Mouse (Mus musculus) frontal cortex, postnatal 25 days (tissue): ENCODE results near the gene Utp11.
"Not testable (repeated sequence)": the region's sequence is repeated elsewhere in the genome, so short reads cannot be mapped to it uniquely, and the experiment has no call there.

Source experiments
- DNase-seq, 2 experiments: peaks; one replicate each; pipeline ENCODE4 v3.0.0; 2022; ENCODE audit warnings: low spot score in 2 of 2

The Utp11 gene

DNA sequence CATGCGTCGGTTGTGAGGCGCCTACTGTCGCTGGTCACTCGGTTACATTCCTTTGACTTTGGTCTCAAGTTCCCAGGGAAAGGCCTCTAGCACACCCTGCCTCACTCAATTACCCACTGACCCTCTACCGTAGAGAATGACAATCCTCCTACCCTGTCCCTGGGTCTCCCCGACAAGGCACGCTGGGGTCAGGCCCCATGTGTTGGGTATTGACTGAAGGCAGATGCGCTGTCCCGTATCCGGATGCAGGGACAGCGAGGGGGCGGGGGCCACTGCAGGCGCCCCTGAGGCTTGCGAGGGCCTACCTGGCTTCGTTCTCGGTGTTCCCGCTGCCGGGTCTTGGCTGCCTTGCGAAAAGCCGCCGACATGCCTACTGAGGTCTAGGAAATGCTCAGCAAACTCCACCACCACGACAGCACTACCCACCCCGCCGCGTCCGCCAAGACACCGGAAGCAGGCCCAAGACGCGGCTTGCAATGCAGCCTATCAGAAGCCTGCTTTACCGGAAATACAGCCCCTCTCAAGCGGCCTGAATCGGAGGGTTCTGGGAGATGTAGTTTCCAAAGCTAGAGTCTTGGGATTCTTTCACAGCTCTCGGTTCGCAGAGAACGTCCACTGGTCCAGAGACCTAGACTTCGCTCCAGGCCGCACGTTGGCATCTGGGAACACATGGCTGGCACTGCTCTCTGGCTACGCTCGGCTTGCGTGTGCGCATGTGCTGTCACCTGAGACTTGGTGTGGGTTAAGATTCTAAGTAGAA, at the start of gene Utp11:
Utp11 (minus strand) TSS at position 466 of the 760 bp plus-strand sequence.
- peak; percentile 64 to 78 for DNase-seq

DNA sequence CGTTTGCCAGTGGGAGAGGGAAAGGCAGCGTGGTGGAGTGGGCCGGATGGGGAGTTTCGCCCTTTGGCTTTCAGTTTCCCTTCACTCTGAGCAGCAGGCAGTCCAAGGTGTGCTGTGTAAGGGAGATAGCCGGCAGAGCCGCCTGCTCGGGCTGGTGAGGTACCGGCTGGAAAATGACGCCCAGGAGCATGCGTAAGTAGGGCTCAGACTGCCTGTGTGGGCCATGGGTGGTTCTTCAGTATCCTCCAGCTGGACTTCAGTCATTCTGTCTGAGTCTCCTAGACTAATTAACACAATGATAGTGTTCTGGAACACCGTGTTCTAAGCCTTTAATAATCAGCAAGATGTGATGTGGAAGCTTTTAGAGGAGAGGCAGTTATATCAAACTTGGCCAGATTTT, 49.4 kb upstream of the Utp11 start:
- DNase-seq = no peak

DNA sequence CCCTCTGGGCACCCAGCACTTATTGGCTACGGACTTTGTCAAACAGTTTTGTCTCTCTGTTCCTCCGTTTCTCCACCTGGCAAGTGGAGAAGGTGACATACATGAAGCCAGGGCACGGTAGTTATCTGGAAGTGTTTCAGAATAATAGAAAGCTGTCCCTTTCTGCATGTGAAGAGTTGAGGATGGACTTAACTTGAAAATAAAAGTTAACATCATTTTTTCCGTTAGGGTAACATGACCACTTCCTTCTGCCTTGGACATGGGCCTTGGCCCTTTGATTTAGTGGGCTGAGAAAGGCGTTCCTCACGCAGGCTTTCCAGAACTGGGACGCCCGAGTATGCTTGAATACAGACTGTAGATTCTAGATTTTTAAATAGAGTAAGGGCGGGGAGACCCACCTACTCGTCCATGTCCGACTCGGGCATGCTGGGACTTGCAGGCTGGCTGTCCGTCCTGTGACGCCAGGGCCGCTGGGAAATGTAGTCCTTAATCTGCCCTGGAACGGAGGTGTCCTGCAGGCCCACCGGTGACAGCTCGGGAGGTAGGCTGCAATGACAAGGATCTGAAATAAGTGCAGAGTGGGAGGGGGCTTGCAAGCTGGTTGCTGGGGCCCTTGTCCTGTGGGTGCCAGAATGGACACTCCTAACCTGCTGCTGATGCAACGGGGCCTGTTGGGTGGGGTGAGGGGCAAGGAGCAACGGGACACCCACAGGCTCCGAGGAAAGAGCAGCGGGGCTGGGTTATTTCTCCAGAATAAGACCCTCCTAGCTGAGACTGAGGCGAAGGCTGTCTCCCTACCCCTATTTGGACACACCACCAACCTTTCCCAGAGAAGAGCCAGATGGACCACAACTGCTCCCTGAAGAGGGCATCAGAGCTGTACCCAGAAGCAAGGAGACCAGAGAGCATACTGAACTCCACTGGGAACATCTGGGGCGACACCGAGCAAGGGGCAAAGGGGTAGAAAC, 48.3 kb upstream of the Utp11 start, which contains the start of gene Inpp5b:
Inpp5b (plus strand) TSS at position 475 of the 968 bp plus-strand sequence.
- DNase-seq = peak; percentile 76 to 81

DNA sequence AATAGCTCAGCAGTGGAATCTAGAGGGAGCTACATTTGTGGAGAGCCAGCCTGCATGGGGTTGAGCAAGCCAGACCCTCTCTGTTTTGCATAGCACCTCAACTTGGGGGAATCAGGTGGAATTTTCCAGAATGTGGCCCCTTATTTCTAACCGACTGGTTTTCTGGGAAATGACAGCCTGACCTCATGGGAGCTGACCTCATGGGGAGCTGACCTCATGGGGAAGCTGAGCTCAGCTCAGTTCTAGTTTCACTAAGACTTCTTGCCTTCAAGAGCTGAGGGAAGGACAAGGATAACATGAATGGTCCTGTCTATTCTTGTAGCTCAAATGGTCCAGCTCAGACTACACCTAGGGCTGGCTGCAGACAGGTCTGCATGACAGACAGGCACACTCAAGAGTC, 45.4 kb upstream of the Utp11 start:
- DNase-seq = no peak

DNA sequence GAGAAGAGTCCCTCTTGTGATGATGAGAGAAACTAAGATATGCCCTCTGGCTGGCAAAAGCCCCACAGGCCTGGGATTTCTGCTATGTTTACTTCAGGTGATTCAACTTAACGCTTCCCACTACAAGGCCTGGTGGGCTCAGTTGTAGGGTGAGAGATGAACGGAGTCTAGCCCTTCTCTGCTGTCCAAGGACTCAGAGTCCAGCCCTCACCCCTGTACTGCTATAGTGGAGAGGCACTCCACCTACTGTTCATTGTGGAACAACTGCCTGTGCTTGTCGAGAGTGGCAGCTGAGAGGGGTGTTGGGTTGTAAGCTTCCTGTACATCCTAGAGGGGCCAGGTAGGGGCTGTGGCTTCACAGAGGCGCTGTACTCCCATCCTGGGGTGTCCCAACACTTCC, 44.6 kb upstream of the Utp11 start:
- no peak for DNase-seq

DNA sequence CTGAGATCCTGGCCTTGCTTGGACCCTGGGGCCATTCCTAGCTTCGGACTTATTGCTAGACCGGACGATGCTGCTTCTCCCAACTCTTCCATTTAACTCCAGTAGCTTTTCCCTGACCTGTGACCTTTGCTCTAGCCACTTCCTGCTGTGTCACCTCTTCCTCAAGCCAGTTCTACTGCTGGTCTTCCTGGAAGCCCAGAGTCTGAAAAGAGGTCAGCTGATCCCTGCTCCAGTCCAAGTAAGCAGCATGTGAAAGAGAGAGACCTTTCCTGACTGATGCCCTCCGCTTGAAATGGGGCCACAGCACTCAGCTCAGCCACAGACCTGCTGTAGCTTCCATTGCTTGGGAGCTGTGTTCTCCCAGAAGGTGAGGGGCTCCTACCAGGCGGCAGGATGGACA, 44.1 kb upstream of the Utp11 start:
- DNase-seq = no peak

DNA sequence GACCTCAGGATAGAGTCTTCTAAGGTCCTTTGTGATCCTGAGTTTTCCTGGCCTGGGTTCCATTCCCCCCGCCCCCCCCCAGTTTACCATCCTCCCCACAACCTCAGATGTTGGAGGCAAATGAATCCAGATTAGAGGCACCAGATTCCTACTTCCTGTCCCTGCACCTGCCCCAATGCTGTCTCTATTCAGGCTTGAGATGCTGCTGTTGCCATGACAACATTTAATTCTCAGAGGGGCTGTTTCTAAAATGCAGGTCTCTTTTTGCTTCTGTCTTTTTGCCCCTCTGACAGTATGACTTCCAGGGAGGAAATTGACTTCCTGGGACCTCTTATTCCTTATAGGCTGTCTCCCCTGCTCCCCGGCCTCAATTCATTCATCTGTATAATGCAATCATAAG, 43.6 kb upstream of the Utp11 start:
- no peak for DNase-seq

DNA sequence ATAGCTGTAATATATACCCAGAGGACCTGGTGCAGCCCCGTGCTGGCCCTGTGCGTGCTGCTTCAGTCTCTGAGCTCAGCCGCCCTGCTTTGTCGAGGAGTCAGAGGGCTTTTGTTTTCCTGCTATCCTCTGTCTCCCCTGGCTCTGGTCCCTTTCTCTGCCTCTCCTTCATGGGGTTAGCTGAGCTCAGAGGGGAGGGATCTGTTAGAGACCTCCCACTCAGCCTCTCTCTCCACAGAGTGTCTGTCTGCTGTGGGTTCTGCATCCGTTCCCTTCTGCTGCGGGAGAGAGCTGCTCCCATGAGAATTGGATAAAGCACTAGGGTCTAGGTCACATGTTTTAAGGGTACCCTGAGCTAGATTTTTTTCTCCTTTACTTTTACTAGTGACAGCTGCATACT, 32.7 kb upstream of the Utp11 start:
- DNase-seq = no peak

DNA sequence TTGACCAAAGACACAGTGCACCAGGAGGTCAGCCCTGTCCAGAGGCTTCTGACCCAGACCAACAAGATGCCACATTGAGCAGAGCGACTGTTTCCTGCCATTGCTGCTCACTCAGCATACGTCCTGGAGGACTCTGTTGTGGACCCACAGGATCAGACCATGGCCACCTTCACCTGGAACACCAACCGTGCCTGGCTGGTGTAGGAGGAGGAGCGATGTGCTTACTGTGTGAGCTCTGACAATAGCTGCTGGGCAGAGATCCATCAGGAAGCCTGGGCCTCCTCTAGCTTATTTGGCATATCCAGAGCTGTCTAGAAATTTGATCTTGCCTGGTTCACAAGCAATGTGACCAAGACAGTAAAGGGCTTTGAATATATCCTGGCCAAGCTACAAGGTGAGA, 25.7 kb upstream of the Utp11 start:
- DNase-seq = no peak

DNA sequence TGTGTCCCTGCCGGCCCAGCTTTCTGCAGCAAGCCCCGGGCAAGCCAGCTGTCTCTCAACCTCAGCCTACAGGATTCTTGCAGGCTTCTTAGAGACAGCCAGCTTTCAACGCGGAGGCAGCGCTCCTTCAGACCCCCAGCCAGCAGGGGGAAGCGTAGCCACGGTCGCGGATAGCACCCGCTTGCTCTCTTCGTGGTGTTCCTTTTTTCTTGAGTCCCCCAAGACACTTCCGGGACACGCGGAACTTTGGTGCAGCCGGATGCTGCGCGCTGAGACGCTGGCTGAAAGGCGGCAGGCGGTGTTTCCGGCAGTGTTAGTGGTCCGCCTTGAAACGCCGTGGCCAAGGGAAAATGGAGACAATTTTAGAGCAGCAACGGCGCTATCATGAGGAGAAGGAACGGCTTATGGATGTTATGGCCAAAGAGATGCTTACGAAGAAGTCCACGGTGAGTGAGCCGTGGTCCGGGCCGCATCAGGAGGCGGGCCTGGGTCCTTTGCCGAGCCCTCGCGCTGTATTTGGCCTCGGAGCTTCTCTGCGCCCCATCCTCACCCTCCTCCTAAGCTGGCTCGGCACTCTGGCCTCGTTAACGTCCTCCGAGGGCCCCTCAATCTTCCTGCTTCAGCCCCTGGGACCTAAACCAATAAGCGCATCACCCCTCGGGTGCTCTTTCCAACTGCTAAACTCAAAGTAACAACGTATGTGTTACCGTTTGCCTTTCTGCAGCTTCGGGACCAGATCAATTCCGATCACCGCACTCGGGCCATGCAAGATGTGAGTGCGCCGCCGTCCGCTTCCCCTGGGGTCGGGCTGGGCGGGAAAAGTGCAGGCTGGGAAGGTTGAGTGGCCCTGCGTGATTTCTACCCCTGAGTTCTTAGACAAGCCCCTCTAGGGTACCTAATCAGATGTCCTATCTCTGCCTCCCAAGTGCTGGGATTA, 21.4 kb upstream of the Utp11 start, which contains the start of gene Sf3a3:
Sf3a3 (plus strand) TSS at position 232 of the 937 bp plus-strand sequence.
- peak; percentile 91 to 93 for DNase-seq

DNA sequence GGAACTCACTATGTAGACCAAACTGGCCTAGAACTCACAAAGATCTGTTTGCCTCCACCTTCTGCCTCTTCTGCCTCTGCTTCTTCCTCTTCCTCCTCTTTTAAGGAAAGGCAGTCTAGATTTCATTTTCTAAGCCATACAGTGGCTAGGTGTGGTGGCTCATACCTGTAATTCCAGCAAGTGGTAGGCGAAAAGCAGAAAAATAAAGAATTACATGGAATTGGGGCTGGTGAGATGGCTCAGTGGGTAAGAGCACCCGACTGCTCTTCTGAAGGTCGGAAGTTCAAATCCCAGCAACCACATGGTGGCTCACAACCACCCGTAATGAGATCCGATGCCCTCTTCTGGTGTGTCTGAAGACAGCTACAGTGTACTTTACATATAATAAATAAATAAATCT, 20.4 kb upstream of the Utp11 start:
- DNase-seq = not testable (repeated sequence)

DNA sequence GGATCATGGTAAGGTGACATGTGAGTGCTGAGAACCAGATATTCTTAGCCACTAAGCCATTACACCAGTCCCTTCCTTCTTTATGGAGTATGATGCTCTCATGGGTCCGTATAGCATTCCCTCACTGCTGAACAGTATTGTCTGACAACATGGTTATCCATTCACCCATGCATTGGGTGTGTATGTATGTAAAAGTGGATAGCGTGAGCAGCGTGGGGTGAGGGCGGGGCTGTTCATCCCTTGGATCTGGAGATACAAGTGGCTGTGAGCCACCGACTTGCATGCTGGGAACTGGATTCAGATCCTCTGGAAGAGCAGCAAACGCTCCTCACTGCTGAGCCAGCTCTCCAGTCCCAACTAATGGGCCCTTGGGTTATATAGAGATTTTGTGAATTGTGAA, 19.2 kb upstream of the Utp11 start:
- DNase-seq = no peak

DNA sequence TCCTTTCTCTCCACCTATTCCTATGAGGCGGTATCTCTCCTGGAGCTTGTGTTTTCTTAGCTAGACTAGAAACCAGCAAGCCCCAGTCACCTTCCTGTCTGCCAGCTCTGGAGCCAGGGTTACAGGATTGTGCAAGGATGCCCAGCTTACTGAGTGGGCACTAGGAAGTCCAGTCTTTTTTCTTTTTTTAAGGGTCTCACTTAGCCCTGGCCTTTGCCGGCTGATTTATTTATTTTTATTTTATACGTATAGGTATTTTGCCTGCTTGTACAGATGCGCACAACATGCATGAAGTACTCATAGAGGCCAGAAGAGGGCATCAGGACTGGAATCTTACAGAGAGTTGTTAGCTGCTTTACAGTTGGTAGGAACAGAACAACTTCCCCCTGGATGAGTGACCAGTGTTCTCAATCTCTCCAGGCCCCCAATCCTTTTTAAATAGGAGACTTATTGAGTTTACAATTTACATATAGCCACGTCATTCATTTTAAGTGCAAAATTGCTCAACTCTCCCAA, 17.4 kb upstream of the Utp11 start:
- DNase-seq = no peak

DNA sequence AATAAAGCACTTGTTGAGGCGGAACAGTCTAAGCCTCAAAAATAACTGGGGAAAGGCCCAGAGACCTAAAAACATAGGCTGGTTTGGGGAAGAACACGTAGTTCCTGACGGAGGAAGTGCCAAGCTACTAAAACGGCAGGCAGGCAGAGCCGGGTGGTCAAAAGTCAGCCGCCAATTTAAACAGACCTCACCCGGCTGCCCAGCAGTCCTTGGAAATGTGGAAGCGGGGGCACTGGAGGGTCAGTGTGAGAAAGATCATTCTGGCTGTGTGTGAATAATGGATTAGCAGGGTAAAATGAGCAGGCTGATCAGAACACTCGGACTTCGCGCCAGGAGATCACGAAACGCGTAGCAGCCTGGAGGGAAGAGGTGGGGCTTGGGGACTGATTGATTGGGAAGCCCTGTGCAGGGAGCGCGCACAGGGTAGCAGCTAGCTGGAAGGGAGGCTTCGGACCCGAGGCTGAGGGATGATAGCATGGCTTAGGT, 16.6 kb upstream of the Utp11 start:
- DNase-seq = no peak

DNA sequence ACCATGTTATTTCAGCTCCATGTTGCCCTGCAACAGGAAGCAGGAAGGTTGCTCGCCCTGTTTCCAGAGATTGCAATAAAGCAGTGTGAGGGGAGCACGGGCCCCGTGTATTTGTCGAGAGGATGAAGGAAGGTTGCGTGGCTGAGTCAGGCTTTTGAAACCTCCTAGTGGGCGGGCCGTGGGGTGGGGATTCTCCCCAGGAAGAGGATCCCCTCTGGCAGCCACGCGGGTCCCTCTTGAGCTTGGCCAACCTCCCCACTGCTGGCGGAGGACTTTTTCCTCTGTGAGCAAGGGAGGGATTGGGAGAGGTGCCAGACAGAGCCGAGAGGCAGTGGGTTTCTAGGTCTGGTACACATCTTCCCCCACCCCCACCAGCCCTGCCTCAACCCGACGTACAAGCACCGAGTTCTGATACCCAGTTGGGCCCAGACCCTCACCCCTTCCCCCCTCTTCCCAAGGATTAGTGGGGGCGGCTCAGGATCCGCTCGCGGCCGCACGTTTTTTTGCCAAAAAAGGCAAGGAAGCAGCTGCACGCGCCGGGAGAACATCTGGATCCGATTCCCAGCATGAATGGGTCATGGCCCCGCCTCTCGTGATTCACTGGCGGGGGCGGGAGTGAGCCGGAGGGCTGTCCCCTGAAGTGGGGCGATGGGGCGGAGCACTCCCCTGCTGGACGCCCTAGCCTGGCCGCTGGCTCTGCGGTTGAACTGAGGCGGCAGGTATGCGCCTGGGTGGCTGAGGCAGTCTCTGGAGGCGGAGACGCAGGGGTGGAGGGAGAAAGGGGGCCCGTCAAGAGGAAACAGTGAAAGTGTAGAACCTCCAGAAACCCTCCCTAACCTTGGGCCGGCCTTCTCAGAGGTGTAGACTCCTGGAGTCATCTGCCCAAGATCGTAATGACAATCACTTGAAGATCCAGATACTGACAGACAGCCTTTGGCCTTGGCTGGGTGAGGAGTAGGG, 15.4 kb upstream of the Utp11 start:
- DNase-seq = peak; percentile 43 to 59

DNA sequence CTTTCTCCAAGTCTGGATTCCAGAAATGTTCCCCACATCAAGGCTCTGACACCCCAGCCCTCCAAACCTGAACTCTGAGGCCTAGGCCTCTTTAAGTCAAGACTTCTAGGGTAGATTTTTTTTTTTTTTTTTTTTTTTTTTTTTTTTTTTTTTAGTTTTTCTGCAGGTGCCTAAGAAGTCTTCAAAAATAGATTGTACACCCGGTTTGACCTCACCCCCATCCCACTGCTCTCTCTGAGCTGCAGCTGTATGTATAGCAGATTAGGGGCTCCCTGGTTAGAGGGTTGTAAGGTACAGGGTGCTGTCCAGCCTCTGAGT, 14.8 kb upstream of the Utp11 start:
- DNase-seq = not testable (repeated sequence)

DNA sequence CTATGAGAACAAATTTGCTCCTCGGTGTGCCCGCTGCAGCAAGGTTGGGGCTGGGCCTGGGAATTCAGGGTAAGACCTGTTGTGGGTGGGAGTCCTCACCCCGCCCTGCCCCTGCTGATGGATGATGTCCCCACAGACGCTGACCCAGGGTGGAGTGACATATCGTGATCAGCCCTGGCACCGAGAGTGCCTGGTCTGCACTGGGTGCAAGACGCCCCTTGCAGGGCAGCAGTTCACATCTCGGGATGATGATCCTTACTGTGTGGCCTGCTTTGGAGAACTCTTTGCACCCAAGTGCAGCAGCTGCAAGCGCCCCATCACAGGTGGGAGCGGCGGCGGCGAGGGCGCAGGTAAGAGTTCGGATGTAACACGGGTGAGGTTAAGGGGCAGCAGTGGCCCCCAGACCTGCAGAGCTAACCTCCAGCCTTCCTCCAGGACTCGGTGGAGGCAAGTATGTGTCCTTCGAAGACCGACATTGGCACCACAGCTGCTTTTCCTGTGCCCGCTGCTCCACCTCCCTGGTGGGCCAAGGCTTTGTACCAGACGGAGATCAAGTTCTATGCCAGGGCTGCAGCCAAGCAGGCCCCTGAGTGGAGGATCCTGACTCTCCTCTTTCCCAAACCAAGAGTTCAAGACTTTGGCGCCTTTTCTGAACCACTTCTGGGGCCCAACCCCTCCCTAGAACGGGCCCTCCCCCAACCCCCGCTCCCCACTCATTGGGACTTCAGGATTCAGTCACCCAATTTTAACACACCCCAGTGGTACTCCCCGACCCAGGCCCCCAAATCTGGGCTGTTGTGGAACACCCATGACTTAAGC, 14.2 kb upstream of the Utp11 start:
- not testable (repeated sequence) for DNase-seq

DNA sequence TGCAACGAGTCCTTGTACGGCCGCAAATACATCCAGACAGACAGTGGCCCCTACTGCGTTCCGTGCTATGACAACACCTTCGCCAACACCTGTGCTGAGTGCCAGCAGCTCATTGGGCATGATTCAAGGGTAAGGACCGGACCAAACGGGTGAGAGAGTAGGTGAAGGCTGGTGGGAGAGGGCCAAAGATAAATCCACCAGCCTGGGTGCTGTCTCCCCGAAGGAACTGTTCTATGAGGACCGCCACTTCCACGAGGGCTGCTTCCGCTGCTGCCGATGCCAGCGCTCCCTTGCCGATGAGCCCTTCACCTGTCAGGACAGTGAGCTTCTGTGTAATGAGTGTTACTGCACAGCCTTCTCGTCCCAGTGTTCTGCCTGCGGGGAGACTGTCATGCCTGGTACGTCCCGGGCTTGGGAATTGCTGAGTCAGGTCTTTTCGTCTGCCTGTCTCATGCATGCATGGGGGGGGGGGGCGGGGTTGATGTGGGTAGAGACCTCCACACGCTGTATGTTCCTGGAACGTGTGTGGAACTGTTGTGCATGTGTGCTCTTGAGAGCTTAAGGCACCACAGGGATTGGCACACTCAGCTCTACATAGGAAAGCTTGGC, 12.4 kb upstream of the Utp11 start:
- no peak for DNase-seq
